Mouse (Mus musculus) kidney, postnatal 0 days (tissue): ENCODE measurements around the gene Epc2. TPM values are rescaled to one million over a fixed set of nuclear protein-coding genes. Genes with fewer than 3 reads are reported as not detected.

Source experiments
- ATAC-seq: fragments of 200-750 bp; cut with Nextera tagmentation; replicated peaks from 2 replicates; pipeline ENCODE4 v1.8.0; 2017; ENCODE audit warnings: low read depth, moderate number of reproducible peaks, moderate TSS enrichment, moderate library complexity; ENCODE audit not compliant: low FRiP score
- DNase-seq: peaks from one replicate; pipeline ENCODE4 v3.0.0-alpha.2; 2016; ENCODE audit warnings: low spot score
- H3K27ac ChIP-seq: fragments of 300-500 bp; sonication (generic); 2 replicates; pipeline ENCODE4 v1.5.1; 2014; ENCODE audit warnings: mild to moderate bottlenecking
- H3K27me3 ChIP-seq: fragments of 300-500 bp; sonication (generic); 2 replicates; pipeline ENCODE4 v1.6.1; 2014; ENCODE audit warnings: low read length, mixed read lengths; ENCODE audit not compliant: insufficient read depth
- H3K36me3 ChIP-seq: fragments of 300-500 bp; sonication (generic); 2 replicates; pipeline ENCODE4 v1.6.1; 2014; ENCODE audit warnings: low read length, mixed read lengths; ENCODE audit not compliant: insufficient read depth
- H3K4me1 ChIP-seq: fragments of 300-500 bp; sonication (generic); replicated peaks from 2 replicates; pipeline ENCODE4 v1.6.1; 2014; ENCODE audit warnings: antibody characterized with exemption, low read length, mixed read lengths; ENCODE audit not compliant: insufficient read depth
- H3K4me2 ChIP-seq: fragments of 300-500 bp; sonication (generic); 2 replicates; pipeline ENCODE4 v1.6.1; 2014; ENCODE audit warnings: mild to moderate bottlenecking, low read length, moderate library complexity, mixed read lengths
- H3K4me3 ChIP-seq: fragments of 300-500 bp; sonication (generic); replicated peaks from 2 replicates; pipeline ENCODE4 v1.5.1; 2014; ENCODE audit warnings: low read depth, low read length
- H3K9ac ChIP-seq: fragments of 300-500 bp; sonication (generic); 2 replicates; pipeline ENCODE4 v1.6.1; 2014; ENCODE audit warnings: low read depth, low read length
- H3K9me3 ChIP-seq: fragments of 300-500 bp; sonication (generic); replicated peaks from 2 replicates; pipeline ENCODE4 v1.6.1; 2016; ENCODE audit warnings: low read length, inconsistent platforms, mixed read lengths
- CTCF ChIP-seq: IDR thresholded peaks from 2 replicates; pipeline ENCODE4 v1.5.1; 2016; ENCODE audit warnings: antibody characterized with exemption, low read depth, mild to moderate bottlenecking, moderate library complexity
- whole genome bisulfite sequencing: fragments of 180-500 bp; shearing (Covaris S2); extraction: QIAGEN DNeasy Blood & Tissue Kit; methylation state at CpG from one replicate; pipeline ENCODE4 v1.1.7; 2014; 5-methylcytosine and 5-hydroxymethylcytosine counted together
- polyA plus RNA-seq: library from polyadenylated mRNA; unstranded; fragments of >200 nt; fragmentation: Nextera tagmentation; extraction: Ambion mirVana; gene quantifications from 2 replicates; pipeline ENCODE4 v1.2.1, GENCODE M21; 2015

Gene Epc2
- polyA plus RNA-seq, 1 experiment from 2014 or later = 6.7 TPM

DNA sequence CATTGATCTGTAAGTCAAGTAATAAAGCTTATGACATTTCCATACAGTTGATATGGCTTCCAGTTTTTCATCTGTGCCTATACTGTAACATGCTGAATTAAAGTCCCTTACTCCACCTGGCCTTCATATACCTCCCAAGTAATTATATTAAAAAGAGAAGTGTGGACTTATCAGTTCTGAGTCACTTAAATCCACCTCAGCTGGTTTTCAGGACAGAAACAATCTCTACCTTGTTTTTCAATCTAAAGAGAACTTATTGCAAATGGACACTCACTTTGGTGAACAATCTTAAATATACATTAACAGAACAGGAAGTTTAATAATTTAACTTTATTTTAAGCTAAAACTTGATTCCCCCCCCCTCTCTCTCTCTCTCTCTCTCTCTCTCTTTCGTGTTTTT, 15.8 kb downstream of the Epc2 start:
- ATAC-seq (no peak), DNase-seq (no peak)
- Histone ChIP-seq H3K9ac (no peak overlapping the region), H3K4me2 (no peak overlapping the region), H3K36me3 (no peaks in the 10 kb centered on the region), H3K4me3 (no peak overlapping the region), H3K4me1 (no peaks in the 10 kb centered on the region), H3K27me3 (no peaks in the 10 kb centered on the region), H3K9me3 (no peaks in the 10 kb centered on the region), H3K27ac (no peak overlapping the region)
- no peak for TF ChIP-seq CTCF
- 73% methylated on average over 1 of the region's 1 CpGs for WGBS

GRCm38 (mm10) chr2:49471188-49471587, 19.9 kb downstream of the Epc2 start:
- Histone ChIP-seq H3K4me2 (no peak overlapping the region), H3K4me1 (no peaks in the 10 kb centered on the region), H3K27me3 (no peaks in the 10 kb centered on the region), H3K36me3 (no peaks in the 10 kb centered on the region), H3K27ac (no peak overlapping the region), H3K9me3 (no peaks in the 10 kb centered on the region), H3K4me3 (no peak overlapping the region), H3K9ac (no peak overlapping the region)
- DNase-seq (no peak), ATAC-seq (no peak)
- TF ChIP-seq CTCF = no peak
- 78% methylated on average over 3 of the region's 3 CpGs for WGBS

DNA sequence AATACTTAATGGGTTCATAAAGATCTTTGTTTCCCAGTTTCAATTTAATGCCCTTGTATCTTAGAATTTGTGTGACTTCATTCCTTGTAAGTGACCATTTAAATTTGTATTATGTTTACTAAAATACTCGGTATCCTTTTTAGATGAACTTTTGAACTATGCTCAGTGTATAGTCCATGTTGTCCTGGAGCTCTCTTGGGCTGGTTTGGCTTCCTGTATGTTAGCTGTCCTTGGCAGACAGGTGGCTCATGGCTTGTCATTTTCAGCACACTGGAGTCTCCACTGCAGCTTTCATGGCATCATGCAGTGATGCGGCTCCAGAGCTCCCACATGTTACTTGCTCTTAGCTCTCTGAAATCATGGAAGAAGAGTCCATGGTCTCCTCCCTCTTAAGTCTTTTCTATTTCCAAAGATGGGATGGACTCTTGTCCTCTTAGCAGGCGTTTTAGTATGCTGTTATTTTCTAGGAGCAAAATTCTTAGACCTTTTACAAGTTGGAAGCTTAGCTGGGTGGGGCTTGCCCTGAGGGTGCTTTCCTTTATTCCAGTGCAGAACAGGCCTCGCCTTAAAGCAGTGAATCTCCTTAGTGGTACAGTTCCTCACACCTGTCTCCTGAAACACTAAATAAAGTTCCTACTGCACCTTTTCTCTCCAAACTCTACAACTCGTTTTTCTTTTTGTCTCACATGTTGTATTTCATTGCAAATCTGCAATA, 20.5 kb downstream of the Epc2 start:
- no peak overlapping the region for H3K27ac ChIP-seq
- TF ChIP-seq CTCF = no peak

GRCm38 (mm10) chr2:49472443-49472842, 21.2 kb downstream of the Epc2 start:
- Histone ChIP-seq H3K9ac (no peak overlapping the region), H3K27ac (no peak overlapping the region), H3K9me3 (no peaks in the 10 kb centered on the region), H3K4me1 (no peaks in the 10 kb centered on the region), H3K27me3 (no peaks in the 10 kb centered on the region), H3K4me2 (no peak overlapping the region), H3K4me3 (no peak overlapping the region), H3K36me3 (no peaks in the 10 kb centered on the region)
- no peak for DNase-seq
- WGBS = 72% methylated on average over 6 of the region's 6 CpGs
- no peak for TF ChIP-seq CTCF
- ATAC-seq = no peak

More for the DNA sequence above, 20.5 kb downstream of the Epc2 start:
- DNase-seq = no peak
- Histone ChIP-seq H3K9ac (no peak overlapping the region), H3K9me3 (no peaks in the 10 kb centered on the region), H3K4me1 (no peaks in the 10 kb centered on the region), H3K4me3 (no peak overlapping the region), H3K36me3 (no peaks in the 10 kb centered on the region), H3K4me2 (no peak overlapping the region), H3K27me3 (no peaks in the 10 kb centered on the region)
- ATAC-seq = no peak
- 66% methylated on average over 5 of the region's 5 CpGs for WGBS

DNA sequence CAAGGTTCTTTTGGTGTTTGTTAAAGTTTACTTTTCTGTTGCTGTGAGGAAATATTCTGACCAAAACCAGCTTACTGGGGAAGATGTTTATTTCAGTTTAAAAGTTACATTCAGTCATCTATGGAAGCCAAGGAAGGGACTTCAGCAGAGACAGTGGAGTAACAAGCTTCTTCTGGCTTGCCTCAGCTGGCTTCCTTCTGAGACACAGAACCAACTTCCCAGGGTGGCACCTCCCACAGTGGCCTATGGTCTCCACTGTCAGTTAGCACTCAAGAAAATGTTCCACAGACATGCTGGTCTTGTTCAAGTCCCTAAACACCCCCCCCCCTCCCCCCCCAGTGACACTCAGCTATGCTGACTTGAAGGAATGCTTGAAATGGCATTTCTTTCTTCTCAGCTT, 30.9 kb downstream of the Epc2 start:
- H3K9ac ChIP-seq = no peak overlapping the region
- H3K27me3 ChIP-seq = no peaks in the 10 kb centered on the region
- TF ChIP-seq CTCF = no peak
- no peaks in the 10 kb centered on the region for H3K36me3 ChIP-seq
- H3K4me2 ChIP-seq = no peak overlapping the region
- ATAC-seq (no peak), DNase-seq (no peak)
- no peaks in the 10 kb centered on the region for H3K4me1 ChIP-seq
- H3K27ac ChIP-seq = no peak overlapping the region
- H3K9me3 ChIP-seq = no peaks in the 10 kb centered on the region
- no peak overlapping the region for H3K4me3 ChIP-seq

DNA sequence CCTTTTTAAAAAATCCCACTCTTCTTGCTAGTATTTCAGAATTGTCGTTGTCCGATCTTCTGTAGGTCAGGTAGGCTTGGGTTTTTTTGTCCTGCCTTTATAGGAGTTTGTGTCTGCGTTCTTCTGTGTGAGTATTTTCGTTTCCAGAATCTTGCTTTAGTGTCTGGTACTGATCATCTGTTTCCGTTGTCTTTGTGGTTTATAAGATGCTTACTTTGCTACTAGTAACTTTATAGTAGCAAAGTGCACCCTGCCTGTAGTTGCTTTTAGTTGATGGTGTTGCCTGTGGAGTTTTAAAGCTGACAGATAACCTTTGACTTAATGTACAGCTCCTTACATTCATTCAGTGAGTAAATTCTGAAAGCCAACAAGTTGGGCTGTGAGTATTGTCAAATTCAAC, 32.1 kb downstream of the Epc2 start:
- H3K36me3 ChIP-seq = no peaks in the 10 kb centered on the region
- ATAC-seq (no peak), DNase-seq (no peak)
- H3K9me3 ChIP-seq = no peaks in the 10 kb centered on the region
- no peak overlapping the region for H3K9ac ChIP-seq
- H3K4me3 ChIP-seq = no peak overlapping the region
- H3K27me3 ChIP-seq = no peaks in the 10 kb centered on the region
- no peak overlapping the region for H3K27ac ChIP-seq
- H3K4me1 ChIP-seq = no peaks in the 10 kb centered on the region
- 95% methylated on average over 5 of the region's 5 CpGs for WGBS
- TF ChIP-seq CTCF = no peak
- no peak overlapping the region for H3K4me2 ChIP-seq

- TF ChIP-seq CTCF = no peak
- WGBS = 56% methylated on average over 4 of the region's 4 CpGs
- Histone ChIP-seq H3K36me3 (no peaks in the 10 kb centered on the region), H3K4me3 (no peak overlapping the region), H3K9ac (no peak overlapping the region), H3K4me2 (no peak overlapping the region), H3K27me3 (no peaks in the 10 kb centered on the region), H3K9me3 (no peaks in the 10 kb centered on the region), H3K27ac (no peak overlapping the region), H3K4me1 (0 out of 2 replicates have a peak, but pooled peaks cover 4% of the 10 kb centered on the region)
- no peak for ATAC-seq
- no peak for DNase-seq
Measured at GRCm38 (mm10) chr2:49501435-49501834, 50.1 kb downstream of the Epc2 start.
